Mouse (Mus musculus) MEL (cell line): ENCODE measurements at regions not wholly inside any gene's neighbourhood (a gene's known extent, or its start where the extent isn't known, plus 50 kb on each side); places are given as distances from the start of the nearest gene placed in this dataset.

Source experiments
- CTCF ChIP-seq, 3 experiments: IDR thresholded peaks in 2 of 3; conservative IDR thresholded peaks in 1 of 3; 2 replicates each; pipeline ENCODE4 v1.5.1; 2011 to 2012; ENCODE audit warnings: low read length in 3 of 3, low read depth in 2 of 3, mild to moderate bottlenecking in 2 of 3, improper control_type of control experiment in 1 of 3, inconsistent platforms in 1 of 3, mixed read lengths in 1 of 3, moderate library complexity in 1 of 3; ENCODE audit not compliant: control insufficient read depth in 1 of 3, insufficient read depth in 1 of 3, poor library complexity in 1 of 3, severe bottlenecking in 1 of 3
- GATA1 ChIP-seq: IDR thresholded peaks from 2 replicates; pipeline ENCODE4 v1.6.1; 2011; ENCODE audit warnings: low read depth, low read length, improper control_type of control experiment
- HCFC1 ChIP-seq: IDR thresholded peaks from 2 replicates; pipeline ENCODE4 v1.6.1; 2012; ENCODE audit warnings: low read depth, mild to moderate bottlenecking, inconsistent platforms, low read length, improper control_type of control experiment, moderate library complexity
- POLR2A ChIP-seq, 2 experiments: IDR thresholded peaks; 2 replicates each; pipeline ENCODE4 v1.6.1; 2011 to 2012; ENCODE audit warnings: low read length in 2 of 2, mild to moderate bottlenecking in 2 of 2, control low read depth in 1 of 2, improper control_type of control experiment in 1 of 2, low read depth in 1 of 2, moderate library complexity in 1 of 2; ENCODE audit not compliant: control insufficient read depth in 1 of 2, insufficient read depth in 1 of 2, poor library complexity in 1 of 2
- UBTF ChIP-seq: IDR thresholded peaks from 2 replicates; pipeline ENCODE4 v1.6.1; 2012; ENCODE audit warnings: low read depth, mild to moderate bottlenecking, inconsistent platforms, low read length, improper control_type of control experiment, moderate library complexity, borderline replicate concordance; ENCODE audit not compliant: insufficient read depth
- USF1 ChIP-seq: IDR thresholded peaks from 2 replicates; pipeline ENCODE4 v1.6.1; 2014; ENCODE audit warnings: low read depth, mild to moderate bottlenecking, inconsistent platforms, low read length, improper control_type of control experiment, moderate library complexity

GRCm38 (mm10) chr5:133027590-133027989, 484.4 kb upstream of the Auts2 start:
- TF ChIP-seq UBTF, result no peak
- TF ChIP-seq USF1, result no peak
- TF ChIP-seq CTCF (IDR thresholded peaks at IDR 0.05 in 2 of 3, conservative IDR thresholded peaks at IDR 0.05 in 1 of 3; ENCODE audit: control insufficient read depth in 1 of 3, insufficient read depth in 1 of 3, low read depth in 2 of 3, low read length in 3 of 3, poor library complexity in 1 of 3, severe bottlenecking in 1 of 3), result peak in 2 of 3 experiments; percentile 13 to 39; a peak in 4 of 6 replicates
- no peak for TF ChIP-seq POLR2A (IDR thresholded peaks at IDR 0.05; ENCODE audit: control insufficient read depth in 1 of 2, insufficient read depth in 1 of 2, low read depth in 1 of 2, low read length in 2 of 2, poor library complexity in 1 of 2)
- TF ChIP-seq HCFC1, result no peak
- TF ChIP-seq GATA1, result no peak
